Mouse (Mus musculus) lung, adult 2 months (tissue): Measurements from ENCODE around the gene Por.

Source experiments
- CTCF ChIP-seq: fragments of 200-500 bp; IDR thresholded peaks from 2 replicates; pipeline ENCODE4 v1.5.1; 2011; ENCODE audit warnings: mild to moderate bottlenecking, low read length, control low read depth; ENCODE audit not compliant: insufficient read depth
- POLR2A ChIP-seq: fragments of 200-500 bp; IDR thresholded peaks from 2 replicates; pipeline ENCODE4 v1.6.1; 2011; ENCODE audit warnings: low read depth, mild to moderate bottlenecking, control low read depth, low read length, borderline replicate concordance; ENCODE audit errors: extremely low read depth

- TF ChIP-seq CTCF (no peak), POLR2A (no peak)
Observed at GRCm38 (mm10) chr5:135682942-135683570, 13.2 kb downstream of the Por start.
